Mouse (Mus musculus) stomach, postnatal 0 days (tissue): ENCODE results near the gene Hdac4.

Source experiments
- CTCF ChIP-seq: IDR thresholded peaks from 2 replicates; pipeline ENCODE4 v1.5.1; 2016; ENCODE audit warnings: antibody characterized with exemption, low read depth, mild to moderate bottlenecking, moderate library complexity
- EP300 ChIP-seq: optimal IDR thresholded peaks from 2 replicates; pipeline ENCODE3; 2016; ENCODE audit warnings: antibody characterized with exemption

DNA sequence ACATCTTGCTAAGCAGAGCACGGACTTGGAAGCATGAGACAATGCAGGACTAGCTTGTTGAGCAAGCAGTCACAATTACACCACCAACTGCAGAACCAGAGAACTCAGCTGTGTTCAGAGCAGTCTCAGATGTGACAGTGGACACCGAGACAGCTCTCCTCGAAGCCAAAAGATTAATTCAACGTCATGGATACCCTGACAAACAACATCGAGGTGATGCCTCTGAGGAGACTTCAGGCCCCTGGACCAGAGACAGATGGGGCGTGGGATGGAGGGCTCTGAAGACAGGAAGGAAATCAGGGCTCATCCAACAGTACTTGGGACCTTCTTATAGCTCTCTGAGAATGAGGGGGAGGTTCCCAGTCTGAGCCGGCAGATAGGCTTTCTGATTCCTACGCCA, 314.6 kb downstream of the Hdac4 start:
- TF ChIP-seq CTCF = no peak
- no peak for TF ChIP-seq EP300
